Mouse (Mus musculus): ENCODE results near the gene Otud4. TPM values are rescaled to one million over a fixed set of nuclear protein-coding genes. Genes with fewer than 3 reads are reported as not detected.
"Not testable (repeated sequence)": the region's sequence is repeated elsewhere in the genome, so short reads cannot be mapped to it uniquely, and the experiment has no call there.

Gene Otud4
- polyA plus RNA-seq, 1 experiment from 2014 or later: 29.2 TPM

DNA sequence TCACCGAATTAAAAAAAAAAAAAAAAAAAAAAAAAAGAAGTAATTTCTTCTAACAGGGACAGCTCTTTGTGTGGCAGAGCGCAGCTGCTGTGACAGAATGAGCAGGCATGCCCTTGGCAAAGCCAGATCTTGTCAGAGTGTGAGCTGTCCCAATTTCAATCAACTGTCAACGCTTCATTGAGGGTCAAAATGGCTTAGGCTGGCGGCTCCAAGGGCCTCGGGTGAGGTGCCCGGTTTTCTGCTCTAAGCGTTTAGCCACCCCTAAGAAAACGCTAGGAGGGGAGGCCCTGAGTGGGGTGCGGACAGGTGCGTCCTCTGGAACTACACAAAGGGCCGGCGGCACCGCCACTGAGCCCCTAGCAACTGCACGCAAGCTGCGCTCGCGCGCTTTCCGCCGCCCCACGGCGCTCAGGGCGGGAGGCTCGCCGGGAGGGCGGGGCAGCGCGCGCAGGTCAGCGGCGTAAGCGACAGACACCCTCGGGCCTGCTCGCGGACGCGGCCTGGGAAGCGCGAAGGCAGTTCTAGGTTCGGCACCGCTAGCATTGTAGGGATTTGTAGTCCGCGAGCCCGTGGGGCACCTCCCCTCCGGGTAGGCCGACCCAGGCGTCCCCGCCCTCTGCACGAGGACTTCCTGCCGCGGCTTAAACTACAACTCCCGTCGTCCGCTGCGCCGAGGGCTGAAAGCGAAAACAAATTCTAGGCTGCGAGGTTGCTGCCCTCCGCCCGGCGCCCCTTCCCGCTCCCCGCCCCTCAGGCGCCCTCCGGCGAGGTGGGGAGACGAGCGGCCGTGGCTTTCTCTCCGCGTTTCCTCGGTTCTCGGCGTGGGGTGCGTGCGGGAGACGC lies 490 bp upstream of the Otud4 start:
- peak overlapping the region; percentile 98 for H3K9ac ChIP-seq
- H3K4me2 ChIP-seq: peak overlapping the region; percentile 87
- peaks cover 17% of the 10 kb centered on the region for H3K4me1 ChIP-seq (replicated peaks)
- no peaks in the 10 kb centered on the region for H3K27me3 ChIP-seq (replicated peaks)
- ATAC-seq (ENCODE audit: insufficient number of reproducible peaks, low FRiP score): peak; percentile 99
- peaks cover 1% of the 10 kb centered on the region for H3K36me3 ChIP-seq
- peaks cover 12% of the 10 kb centered on the region for H3K9me3 ChIP-seq (replicated peaks)
- peak overlapping the region; percentile 98 for H3K4me3 ChIP-seq
- H3K27ac ChIP-seq (ENCODE audit: poor library complexity, severe bottlenecking): peak overlapping the region; percentile 98
- under 1% methylated on average over 76 of the region's 77 CpGs for WGBS

DNA sequence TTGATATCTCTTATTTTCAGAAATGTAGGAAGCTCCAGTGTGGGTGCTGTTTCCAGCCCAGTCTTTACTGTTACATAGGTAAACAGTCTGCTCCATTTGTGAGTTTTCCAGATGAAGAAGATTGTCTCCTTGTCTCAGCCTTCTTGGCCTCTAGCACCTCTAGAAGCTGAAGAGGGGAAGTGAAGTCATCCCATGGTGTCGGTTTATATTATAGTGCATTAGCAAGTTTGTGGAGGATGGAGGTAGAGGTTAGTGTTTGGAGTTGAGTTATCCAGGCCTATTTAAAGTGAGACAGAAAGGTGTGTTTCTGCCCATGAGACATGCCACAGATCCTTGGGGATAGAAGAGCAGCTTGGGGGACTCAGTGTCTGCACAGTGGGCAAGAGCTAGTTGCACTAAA lies 1.7 kb downstream of the Otud4 start:
- H3K9ac ChIP-seq: peak overlapping the region; percentile 72
- H3K27ac ChIP-seq (ENCODE audit: poor library complexity, severe bottlenecking): peak overlapping the region; percentile 84
- peaks cover 14% of the 10 kb centered on the region for H3K36me3 ChIP-seq
- peak overlapping the region; percentile 72 for H3K4me2 ChIP-seq
- H3K9me3 ChIP-seq (replicated peaks): no peaks in the 10 kb centered on the region
- H3K27me3 ChIP-seq (replicated peaks): no peaks in the 10 kb centered on the region
- peak overlapping the region; percentile 98 for H3K4me3 ChIP-seq
- H3K4me1 ChIP-seq (replicated peaks): peaks cover 17% of the 10 kb centered on the region
- 9% methylated on average over 1 of the region's 1 CpGs for WGBS
- ATAC-seq (ENCODE audit: insufficient number of reproducible peaks, low FRiP score): no peak

- ATAC-seq (ENCODE audit: insufficient number of reproducible peaks, low FRiP score): no peak
- H3K9ac ChIP-seq: no peak overlapping the region
- H3K27ac ChIP-seq (ENCODE audit: poor library complexity, severe bottlenecking): no peak overlapping the region
- H3K27me3 ChIP-seq (replicated peaks): no peaks in the 10 kb centered on the region
- H3K4me3 ChIP-seq: no peak overlapping the region
- peaks cover 12% of the 10 kb centered on the region; the same call in 1 of the 2 replicates for H3K4me1 ChIP-seq (replicated peaks)
- 83% methylated on average over 4 of the region's 4 CpGs for WGBS
- no peak overlapping the region for H3K4me2 ChIP-seq
- H3K9me3 ChIP-seq (replicated peaks): no peaks in the 10 kb centered on the region
- peaks cover 46% of the 10 kb centered on the region for H3K36me3 ChIP-seq
Observed at GRCm38 (mm10) chr8:79649569-79649968, 10.2 kb downstream of the Otud4 start.

- Histone ChIP-seq H3K4me2 (no peak overlapping the region), H3K36me3 (peaks cover 51% of the 10 kb centered on the region), H3K9me3 (replicated peaks) (no peaks in the 10 kb centered on the region), H3K27me3 (replicated peaks) (no peaks in the 10 kb centered on the region), H3K27ac (ENCODE audit: poor library complexity, severe bottlenecking) (no peak overlapping the region), H3K9ac (no peak overlapping the region), H3K4me1 (replicated peaks) (peaks cover 12% of the 10 kb centered on the region; the same call in 1 of the 2 replicates), H3K4me3 (no peak overlapping the region)
- ATAC-seq (ENCODE audit: insufficient number of reproducible peaks, low FRiP score): no peak
- 87% methylated on average over 1 of the region's 1 CpGs for WGBS
Observed at GRCm38 (mm10) chr8:79650158-79650814, 10.9 kb downstream of the Otud4 start.

DNA sequence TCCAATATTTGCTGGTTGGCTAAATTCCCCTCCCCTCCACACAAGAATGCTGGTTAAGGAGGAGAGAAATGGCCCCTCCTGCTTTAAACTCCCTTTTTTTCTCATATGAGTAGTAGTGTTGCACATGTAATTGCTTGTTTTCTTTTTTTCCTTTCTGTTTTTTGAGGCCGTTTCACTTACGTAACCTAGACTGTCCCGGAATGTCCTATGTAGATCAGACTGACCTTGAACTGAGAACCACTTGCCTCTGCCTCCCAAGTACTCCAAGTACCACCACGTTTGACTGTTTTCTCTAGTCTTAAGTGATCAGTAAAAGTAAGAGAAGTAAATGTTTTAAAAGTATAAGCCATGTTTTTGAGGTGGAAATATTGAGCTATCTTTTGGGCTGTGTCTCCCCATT lies 14.3 kb downstream of the Otud4 start:
- 69% methylated on average over 4 of the region's 4 CpGs for WGBS
- no peak overlapping the region for H3K27ac ChIP-seq (ENCODE audit: poor library complexity, severe bottlenecking)
- no peak for ATAC-seq (ENCODE audit: insufficient number of reproducible peaks, low FRiP score)
- no peak overlapping the region for H3K4me2 ChIP-seq
- peaks cover 12% of the 10 kb centered on the region; the same call in 1 of the 2 replicates for H3K4me1 ChIP-seq (replicated peaks)
- H3K4me3 ChIP-seq: no peak overlapping the region
- H3K9me3 ChIP-seq (replicated peaks): no peaks in the 10 kb centered on the region
- H3K9ac ChIP-seq: no peak overlapping the region
- no peaks in the 10 kb centered on the region for H3K27me3 ChIP-seq (replicated peaks)
- H3K36me3 ChIP-seq: peaks cover 47% of the 10 kb centered on the region

DNA sequence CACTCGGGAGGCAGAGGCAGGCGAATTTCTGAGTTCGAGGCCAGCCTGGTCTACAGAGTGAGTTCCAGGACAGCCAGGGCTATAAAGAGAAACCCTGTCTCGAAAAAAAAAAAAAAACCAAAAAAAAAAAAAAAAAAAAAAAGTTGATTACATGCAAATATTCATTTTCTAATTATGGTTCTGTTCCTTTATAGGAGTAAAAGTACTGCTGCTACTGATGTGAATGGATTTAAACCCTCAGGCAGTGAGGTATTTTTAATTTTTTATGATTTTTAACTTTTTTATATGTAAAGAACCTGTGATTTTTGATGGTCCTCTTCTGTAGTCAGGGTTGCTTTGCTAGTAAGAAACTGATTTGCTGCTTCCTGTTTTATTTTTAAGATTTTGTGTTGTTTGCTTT lies 19.3 kb downstream of the Otud4 start:
- ATAC-seq (ENCODE audit: insufficient number of reproducible peaks, low FRiP score): not testable (repeated sequence)
- H3K36me3 ChIP-seq: peaks cover 65% of the 10 kb centered on the region

GRCm38 (mm10) chr8:79676461-79676860 lies 37.0 kb downstream of the Otud4 start:
- Histone ChIP-seq H3K9ac (no peak overlapping the region), H3K36me3 (peaks cover 43% of the 10 kb centered on the region), H3K27ac (ENCODE audit: poor library complexity, severe bottlenecking) (no peak overlapping the region), H3K27me3 (replicated peaks) (no peaks in the 10 kb centered on the region), H3K4me3 (no peak overlapping the region), H3K9me3 (replicated peaks) (no peaks in the 10 kb centered on the region), H3K4me2 (no peak overlapping the region), H3K4me1 (replicated peaks) (0 out of 2 replicates have a peak, but pooled peaks cover 6% of the 10 kb centered on the region)
- ATAC-seq (ENCODE audit: insufficient number of reproducible peaks, low FRiP score): no peak
- 85% methylated on average over 4 of the region's 4 CpGs for WGBS

More for the DNA sequence above, 19.3 kb downstream of the Otud4 start:
- not testable (repeated sequence) for H3K27ac ChIP-seq (ENCODE audit: poor library complexity, severe bottlenecking); H3K4me3 ChIP-seq; H3K4me2 ChIP-seq; H3K27me3 ChIP-seq (replicated peaks); H3K9ac ChIP-seq; H3K9me3 ChIP-seq (replicated peaks); H3K4me1 ChIP-seq (replicated peaks)
- 84% methylated on average over 4 of the region's 4 CpGs for whole genome bisulfite sequencing

DNA sequence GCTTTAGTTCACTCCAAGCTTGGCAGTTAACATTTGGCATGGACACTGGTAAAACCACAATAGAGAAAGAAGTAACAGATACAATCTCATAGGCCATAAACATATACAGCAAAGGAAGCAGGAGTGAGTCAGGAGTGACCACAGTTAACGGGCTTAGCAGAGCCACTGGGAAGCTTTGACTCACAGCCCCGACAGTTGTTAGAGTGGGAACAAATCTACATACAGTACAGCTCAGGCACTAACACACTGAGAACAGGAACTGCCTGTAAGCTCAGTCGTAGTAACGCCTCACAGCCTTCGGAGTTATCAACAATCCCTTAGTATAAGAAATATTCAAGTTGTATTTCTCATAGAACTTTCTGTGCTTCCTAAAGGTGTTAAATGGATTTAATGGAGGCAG lies 39.6 kb downstream of the Otud4 start:
- H3K4me1 ChIP-seq (replicated peaks): 0 out of 2 replicates have a peak, but pooled peaks cover 6% of the 10 kb centered on the region
- WGBS: 59% methylated on average over 5 of the region's 5 CpGs
- H3K9ac ChIP-seq: no peak overlapping the region
- no peak overlapping the region for H3K4me2 ChIP-seq
- peaks cover 42% of the 10 kb centered on the region for H3K36me3 ChIP-seq
- no peak overlapping the region for H3K4me3 ChIP-seq
- no peak overlapping the region for H3K27ac ChIP-seq (ENCODE audit: poor library complexity, severe bottlenecking)
- ATAC-seq (ENCODE audit: insufficient number of reproducible peaks, low FRiP score): no peak
- H3K9me3 ChIP-seq (replicated peaks): no peaks in the 10 kb centered on the region
- no peaks in the 10 kb centered on the region for H3K27me3 ChIP-seq (replicated peaks)

DNA sequence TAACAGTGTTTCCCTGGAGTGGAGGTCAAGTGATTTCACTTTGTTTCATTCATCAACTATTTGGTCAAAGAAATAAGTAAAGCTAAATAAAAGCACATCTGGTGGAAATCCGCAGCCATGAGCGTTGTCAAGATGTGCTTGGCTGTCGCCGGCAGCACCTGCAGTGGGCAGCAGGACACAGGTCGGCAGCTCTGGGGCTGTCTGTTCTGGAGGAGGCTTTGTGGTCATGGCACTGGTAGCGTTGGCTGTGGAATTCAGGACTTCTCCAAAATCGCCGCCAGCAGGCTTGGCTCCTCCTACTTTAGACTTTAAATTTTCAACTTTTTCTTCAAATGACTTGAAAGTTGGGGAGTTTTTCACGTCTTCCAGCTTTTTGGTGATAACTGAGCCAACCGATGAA lies 40.7 kb downstream of the Otud4 start:
- WGBS: 46% methylated on average over 10 of the region's 10 CpGs
- H3K9ac ChIP-seq: peak overlapping the region; percentile 66; the same call in 1 of the 2 replicates

DNA sequence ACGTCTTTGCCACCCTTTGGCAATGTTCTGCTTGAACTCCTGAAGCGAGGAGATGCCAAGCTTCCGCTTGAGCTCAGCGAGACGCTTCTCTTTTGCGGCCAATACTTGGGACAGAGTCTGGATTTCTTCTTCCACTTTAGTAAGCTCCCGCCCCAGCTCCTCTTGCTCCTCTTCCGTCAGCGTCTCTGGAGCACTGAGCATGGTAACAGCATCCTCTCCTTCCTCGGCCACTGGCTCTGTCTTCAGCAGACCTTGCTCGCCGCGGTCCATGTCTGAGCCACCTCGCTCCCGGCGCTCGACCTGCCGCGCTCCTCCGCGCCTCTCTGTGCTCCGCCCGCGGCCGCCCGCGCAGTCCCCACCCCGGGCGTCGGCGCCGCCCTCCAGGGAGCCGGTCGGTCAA lies 41.1 kb downstream of the Otud4 start:
- Histone ChIP-seq H3K4me1 (replicated peaks) (0 out of 2 replicates have a peak, but pooled peaks cover 6% of the 10 kb centered on the region), H3K27me3 (replicated peaks) (no peaks in the 10 kb centered on the region), H3K27ac (ENCODE audit: poor library complexity, severe bottlenecking) (no peak overlapping the region), H3K4me2 (peak overlapping the region; percentile 88), H3K4me3 (peak overlapping the region; percentile 56), H3K36me3 (peaks cover 43% of the 10 kb centered on the region), H3K9ac (peak overlapping the region; percentile 66), H3K9me3 (replicated peaks) (no peaks in the 10 kb centered on the region)
- whole genome bisulfite sequencing: 7% methylated on average over 34 of the region's 34 CpGs
- peak; percentile 80 for ATAC-seq (ENCODE audit: insufficient number of reproducible peaks, low FRiP score)

More for the DNA sequence above, 40.7 kb downstream of the Otud4 start:
- not testable (repeated sequence) for H3K27me3 ChIP-seq (replicated peaks); ATAC-seq (ENCODE audit: insufficient number of reproducible peaks, low FRiP score); H3K4me1 ChIP-seq (replicated peaks); H3K27ac ChIP-seq (ENCODE audit: poor library complexity, severe bottlenecking); H3K9me3 ChIP-seq (replicated peaks)
- Histone ChIP-seq H3K36me3 (peaks cover 43% of the 10 kb centered on the region), H3K4me2 (peak overlapping the region; percentile 88), H3K4me3 (peak overlapping the region; percentile 56)

DNA sequence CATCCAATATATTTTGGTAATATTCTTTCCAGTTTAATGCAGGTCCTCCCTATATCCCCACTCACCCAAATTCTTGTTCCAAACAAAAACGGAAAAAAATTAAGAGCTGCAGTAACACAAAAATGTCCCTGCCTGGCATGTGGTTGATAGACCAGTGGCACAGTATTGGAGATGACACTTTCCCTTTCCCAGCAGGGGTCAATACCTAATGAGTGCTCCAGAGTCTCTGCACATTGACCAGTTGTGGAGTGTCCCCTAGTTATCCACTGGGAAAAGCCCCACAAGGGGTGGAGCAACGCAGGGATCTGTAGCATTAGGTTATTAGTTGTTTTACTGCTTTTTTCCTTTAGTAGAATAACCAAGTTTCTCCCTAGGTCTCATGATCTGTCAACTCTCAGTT lies 41.5 kb downstream of the Otud4 start:
- no peak overlapping the region for H3K27ac ChIP-seq (ENCODE audit: poor library complexity, severe bottlenecking)
- peaks cover 46% of the 10 kb centered on the region for H3K36me3 ChIP-seq
- no peaks in the 10 kb centered on the region for H3K27me3 ChIP-seq (replicated peaks)
- 38% methylated on average over 2 of the region's 2 CpGs for WGBS
- ATAC-seq (ENCODE audit: insufficient number of reproducible peaks, low FRiP score): peak; percentile 47; the same call in 1 of the 2 replicates
- peak overlapping the region; percentile 88 for H3K4me2 ChIP-seq
- peak overlapping the region; percentile 56 for H3K4me3 ChIP-seq
- 0 out of 2 replicates have a peak, but pooled peaks cover 6% of the 10 kb centered on the region for H3K4me1 ChIP-seq (replicated peaks)
- H3K9ac ChIP-seq: peak overlapping the region; percentile 66
- no peaks in the 10 kb centered on the region for H3K9me3 ChIP-seq (replicated peaks)

Data from heart, embryonic 12.5 days (tissue).